Mouse (Mus musculus) cerebellum, adult 9-11 months (tissue): ENCODE results near the gene Hook2.

Experiments
- DNase-seq: peaks from one replicate; pipeline ENCODE4 v3.0.0; 2022

The Hook2 gene

DNA sequence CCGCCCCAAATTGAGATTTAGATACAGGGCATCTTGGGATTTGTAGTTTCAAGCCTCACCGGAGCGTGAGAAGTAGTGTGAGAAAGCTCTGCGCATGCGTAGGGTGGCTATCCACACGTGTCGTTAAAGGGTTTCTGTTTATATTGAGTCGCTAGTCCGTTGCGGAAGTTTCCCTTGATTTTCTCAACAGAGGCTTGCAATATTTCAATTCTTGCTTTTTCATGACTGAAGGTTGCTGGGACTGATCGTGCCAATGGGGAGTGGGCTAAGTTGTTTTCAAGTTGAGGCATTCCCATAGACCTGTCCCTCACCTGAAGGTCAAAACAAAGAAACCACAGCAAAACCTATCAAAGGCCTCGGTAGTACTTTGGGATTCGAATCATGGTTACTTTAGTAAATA is 44.4 kb downstream of the Hook2 start:
- peak; percentile 77 for DNase-seq

- DNase-seq: peak; percentile 56
Measured at GRCm38 (mm10) chr8:85035165-85035727, 44.8 kb downstream of the Hook2 start.

DNA sequence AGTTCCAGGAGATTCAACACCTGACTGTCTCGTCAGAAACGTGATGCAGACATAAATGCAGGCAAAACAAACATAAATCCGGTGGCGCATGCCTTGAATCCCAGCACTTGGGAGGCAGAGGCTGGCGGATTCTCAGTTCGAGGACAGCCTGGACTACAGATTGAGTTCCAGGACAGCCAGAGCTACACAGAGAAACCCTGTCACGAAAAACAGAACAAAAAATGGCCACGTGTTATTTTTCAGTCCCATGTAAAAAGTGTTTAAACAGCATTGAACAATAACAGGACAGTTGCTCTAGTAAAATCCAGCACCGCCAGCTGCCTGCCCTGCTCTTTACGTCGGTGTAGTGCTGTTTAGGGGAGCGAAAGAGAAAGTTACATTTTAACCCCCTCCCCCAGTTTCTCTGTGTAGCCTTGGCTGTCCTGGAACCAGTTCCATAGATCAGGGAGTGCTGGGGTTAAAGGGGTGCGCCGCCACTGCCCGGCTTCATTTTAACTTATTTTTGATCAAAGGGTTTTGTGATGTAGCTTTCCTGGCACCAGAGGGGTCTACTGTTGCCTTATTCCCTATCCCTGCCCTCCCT is 45.4 kb downstream of the Hook2 start:
- DNase-seq: peak; percentile 59

GRCm38 (mm10) chr8:85036381-85036717 is 45.9 kb downstream of the Hook2 start:
- DNase-seq: no peak

- DNase-seq: peak; percentile 95
Measured at GRCm38 (mm10) chr8:85036718-85037365, 46.4 kb downstream of the Hook2 start, which contains the start of gene Tnpo2. Gene Tnpo2 (plus strand): TSS chr8:85036915.

- no peak for DNase-seq
Measured at GRCm38 (mm10) chr8:85037366-85037680, 46.9 kb downstream of the Hook2 start.

DNA sequence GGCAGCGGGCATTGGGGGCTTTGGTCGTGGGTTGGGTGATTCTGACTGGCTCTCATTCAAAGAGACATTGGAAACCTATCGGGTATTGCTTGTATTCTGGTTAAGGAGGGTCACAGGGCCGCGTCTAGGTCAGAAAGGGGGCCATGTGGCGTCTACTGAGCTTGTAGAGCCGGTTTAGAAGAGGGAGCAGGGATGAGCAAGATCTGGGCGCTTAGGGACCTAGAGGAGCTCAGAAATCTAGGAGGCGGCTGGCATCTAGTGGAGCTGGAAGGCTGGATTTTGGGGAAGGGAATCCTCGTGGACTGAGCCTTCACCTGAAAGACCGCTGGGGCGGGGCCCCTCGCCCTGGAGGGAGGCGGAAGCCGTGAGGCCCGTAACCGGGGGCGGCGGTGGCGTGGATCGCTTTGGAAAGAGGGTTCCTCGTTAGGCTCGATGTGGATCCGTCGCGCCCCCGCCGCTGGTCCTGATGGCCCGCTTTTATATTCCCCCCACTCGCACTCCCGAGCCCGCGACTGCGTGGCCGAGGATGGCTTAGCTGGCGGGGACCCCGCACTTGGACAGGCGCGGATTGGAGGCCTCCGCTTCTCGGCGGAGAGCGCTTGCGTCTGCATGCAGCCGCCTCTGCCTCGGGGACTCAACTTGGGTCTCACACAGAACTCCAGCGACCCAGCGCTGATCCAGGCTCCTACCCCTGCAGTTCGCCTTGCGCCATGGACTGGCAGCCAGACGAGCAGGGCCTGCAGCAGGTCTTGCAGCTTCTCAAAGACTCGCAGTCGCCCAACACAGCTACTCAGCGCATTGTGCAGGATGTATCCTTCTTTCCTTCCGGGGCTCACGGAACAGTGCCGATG is 47.5 kb downstream of the Hook2 start:
- DNase-seq: peak; percentile 68

- no peak for DNase-seq
Measured at GRCm38 (mm10) chr8:85043619-85044018, 53.2 kb downstream of the Hook2 start.
